Mouse (Mus musculus): ENCODE results near the gene Trip4.

Trip4 gene

GRCm38 (mm10) chr9:65908394-65909300, at the start of gene Trip4, which contains the start of gene Csnk1g1:
TSS of gene Trip4 (minus strand) at chr9:65908794.
TSS of gene Csnk1g1 (plus strand) at chr9:65908924.
- peak; percentile 94 for DNase-seq

- no peak for DNase-seq
Observed at GRCm38 (mm10) chr9:65951082-65951587, 42.5 kb upstream of the Trip4 start.

GRCm38 (mm10) chr9:65937566-65937965, 29.0 kb upstream of the Trip4 start:
- DNase-seq, result no peak

- no peak for DNase-seq
Observed at GRCm38 (mm10) chr9:65929826-65930225, 21.2 kb upstream of the Trip4 start.

GRCm38 (mm10) chr9:65928456-65928855, 19.9 kb upstream of the Trip4 start:
- no peak for DNase-seq

GRCm38 (mm10) chr9:65917015-65917414, 8.4 kb upstream of the Trip4 start:
- no peak for DNase-seq

- DNase-seq, result no peak
Observed at GRCm38 (mm10) chr9:65913976-65914375, 5.4 kb upstream of the Trip4 start.

- no peak for DNase-seq
Observed at GRCm38 (mm10) chr9:65909837-65910236, 1.2 kb upstream of the Trip4 start.

GRCm38 (mm10) chr9:65909301-65909801, 757 bp upstream of the Trip4 start:
- peak; percentile 55 for DNase-seq

GRCm38 (mm10) chr9:65903419-65903818, 5.2 kb downstream of the Trip4 start:
- no peak for DNase-seq

GRCm38 (mm10) chr9:65902879-65903278, 5.7 kb downstream of the Trip4 start:
- DNase-seq, result no peak

- DNase-seq, result no peak
Observed at GRCm38 (mm10) chr9:65896977-65897376, 11.6 kb downstream of the Trip4 start.

GRCm38 (mm10) chr9:65891126-65891525, 17.5 kb downstream of the Trip4 start:
- no peak for DNase-seq

GRCm38 (mm10) chr9:65890143-65890628, 18.4 kb downstream of the Trip4 start, which contains the start of gene Pclaf:
TSS of gene Pclaf (plus strand) at chr9:65890237.
- peak; percentile 36 for DNase-seq

GRCm38 (mm10) chr9:65884564-65885315, 23.9 kb downstream of the Trip4 start:
- peak; percentile 85 for DNase-seq

GRCm38 (mm10) chr9:65859656-65860055, 48.9 kb downstream of the Trip4 start:
- DNase-seq, result no peak

GRCm38 (mm10) chr9:65850203-65850602, 58.4 kb downstream of the Trip4 start:
- no peak for DNase-seq

- DNase-seq, result no peak
Observed at GRCm38 (mm10) chr9:65848154-65848553, 60.4 kb downstream of the Trip4 start.

GRCm38 (mm10) chr9:65844421-65845165, 64.0 kb downstream of the Trip4 start:
- DNase-seq, result no peak

GRCm38 (mm10) chr9:65839841-65840240, 68.8 kb downstream of the Trip4 start:
- DNase-seq, result no peak

- no peak for DNase-seq
Observed at GRCm38 (mm10) chr9:65836916-65837315, 71.7 kb downstream of the Trip4 start.

- DNase-seq, result no peak
Observed at GRCm38 (mm10) chr9:65834628-65835354, 73.8 kb downstream of the Trip4 start.

Measured in right cerebral cortex, postnatal 25 days (tissue).